Mouse (Mus musculus): ENCODE data around the gene Rtn4r. TPM values are rescaled to one million over a fixed set of nuclear protein-coding genes. Genes with fewer than 3 reads are reported as not detected.

The Rtn4r gene
- polyA plus RNA-seq, 2 experiments from 2014 or later = not detected

DNA sequence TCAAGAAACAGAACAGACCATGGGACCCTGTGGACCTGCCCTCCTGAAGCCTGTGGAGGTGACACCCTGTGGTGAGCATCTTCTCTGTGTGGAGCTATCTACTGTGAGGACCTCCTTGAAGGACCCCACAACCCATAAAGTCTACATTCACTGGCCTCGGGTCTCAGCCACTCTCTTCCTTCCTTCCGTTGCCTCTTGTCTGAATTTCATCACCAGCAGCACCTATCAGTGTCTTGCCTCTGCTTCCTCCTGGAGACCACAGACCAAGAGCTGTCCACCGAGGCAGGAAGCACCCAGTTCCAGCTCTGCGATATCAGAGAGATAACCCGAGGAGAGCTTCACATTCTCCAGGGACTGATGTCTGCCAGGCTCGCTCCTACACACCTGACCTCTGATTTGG, 31.8 kb downstream of the Rtn4r start:
- ATAC-seq = no peak

GRCm38 (mm10) chr16:18159778-18160177, 32.3 kb downstream of the Rtn4r start:
- ATAC-seq = no peak

GRCm38 (mm10) chr16:18160514-18160913, 33.1 kb downstream of the Rtn4r start:
- ATAC-seq = no peak

GRCm38 (mm10) chr16:18161190-18161589, 33.7 kb downstream of the Rtn4r start:
- ATAC-seq = no peak

- ATAC-seq = no peak
Measured at GRCm38 (mm10) chr16:18164642-18165238, 37.3 kb downstream of the Rtn4r start.

DNA sequence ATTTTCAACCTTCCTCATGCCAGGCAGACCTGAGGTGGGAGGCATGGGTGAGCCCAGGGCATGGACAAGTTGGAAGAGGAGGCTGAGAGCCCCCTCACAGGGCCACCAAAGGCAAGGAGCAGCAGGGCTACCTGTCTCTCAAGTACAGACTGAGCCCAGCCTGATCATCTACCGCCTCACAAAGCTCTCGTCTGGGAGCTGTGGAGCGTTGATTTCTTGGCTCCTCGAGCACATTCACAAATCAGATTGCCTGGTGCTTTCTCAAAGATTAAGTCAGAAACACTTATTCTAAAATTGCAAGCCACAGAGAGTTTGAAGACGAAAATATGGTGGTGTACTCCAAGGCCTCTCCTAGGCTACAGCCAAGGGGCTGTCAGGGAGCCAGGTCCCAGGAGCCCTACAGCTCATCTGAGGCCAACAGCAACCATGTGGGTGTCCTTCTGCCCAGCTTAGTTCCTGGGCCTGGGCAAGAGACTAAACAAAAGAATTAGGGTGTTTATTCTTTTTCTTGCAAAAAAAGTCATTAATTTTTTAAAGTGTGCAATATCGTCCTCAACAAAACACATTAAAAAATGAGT, 39.3 kb downstream of the Rtn4r start:
- no peak for ATAC-seq

DNA sequence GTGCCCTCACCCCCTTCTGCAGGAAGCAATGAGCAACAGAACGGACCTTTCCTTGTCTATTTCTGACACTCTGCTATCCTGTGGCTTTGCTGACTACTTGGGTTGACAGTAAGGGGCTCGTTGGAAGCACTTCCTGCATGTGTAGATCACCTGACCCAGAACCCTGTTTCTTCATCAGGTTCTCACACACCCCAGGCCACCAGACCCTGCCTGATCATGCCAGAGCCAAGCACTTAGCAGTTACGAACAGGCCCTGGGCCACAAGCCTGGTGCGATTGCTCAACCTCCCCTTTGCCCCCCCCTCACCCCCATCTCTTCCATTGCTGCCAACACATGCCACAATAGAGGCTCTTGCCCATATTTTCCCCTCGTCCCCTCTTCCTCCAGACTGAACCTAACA, 41.7 kb downstream of the Rtn4r start:
- ATAC-seq = no peak

DNA sequence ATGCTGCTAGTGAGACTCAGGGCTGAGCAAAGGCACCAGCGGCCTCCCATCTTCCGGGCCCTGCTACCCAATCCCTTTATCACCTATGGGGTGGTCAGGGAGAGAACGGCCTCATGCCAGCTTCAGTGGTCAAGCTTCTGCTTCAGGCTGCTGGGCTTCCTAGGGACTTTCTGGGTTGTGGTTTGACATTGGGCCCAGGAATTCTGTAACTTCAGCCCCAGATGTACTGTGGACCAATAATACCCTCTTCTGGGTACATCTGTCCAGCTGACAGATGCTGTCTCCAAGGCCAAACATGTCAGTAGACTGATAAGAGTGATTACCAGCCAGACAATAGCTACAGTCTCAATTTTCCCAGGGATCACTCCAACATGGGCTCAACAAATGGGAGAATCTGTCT, 42.3 kb downstream of the Rtn4r start:
- ATAC-seq = no peak

DNA sequence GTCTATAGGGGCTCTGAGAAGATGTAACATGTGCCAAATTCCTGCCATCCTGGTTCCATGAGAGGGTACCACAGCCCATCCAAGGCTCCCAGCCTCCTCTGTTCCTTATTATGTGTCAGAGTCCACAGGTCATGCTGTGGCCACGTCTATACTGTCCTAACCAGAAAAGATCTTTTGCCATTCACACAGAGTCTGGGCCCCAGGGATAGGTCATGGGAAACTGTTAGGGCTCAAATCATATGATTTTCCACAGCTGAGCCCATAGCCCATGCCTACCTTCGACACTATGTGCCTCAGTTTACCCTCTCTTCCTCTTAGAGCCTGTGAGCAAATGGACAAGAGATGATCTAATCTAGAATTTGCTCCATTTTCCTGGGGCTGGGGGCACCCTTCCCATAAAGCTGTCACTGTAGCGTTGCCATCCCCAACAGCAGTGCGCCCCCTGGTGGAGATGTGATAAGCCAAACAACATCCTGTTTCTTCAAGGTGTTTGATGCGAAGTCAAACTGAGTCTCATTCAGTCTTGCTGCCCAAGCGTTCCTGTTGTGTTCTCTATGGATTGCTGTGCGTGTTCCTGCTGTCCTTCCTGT, 44.9 kb downstream of the Rtn4r start:
- no peak for ATAC-seq

DNA sequence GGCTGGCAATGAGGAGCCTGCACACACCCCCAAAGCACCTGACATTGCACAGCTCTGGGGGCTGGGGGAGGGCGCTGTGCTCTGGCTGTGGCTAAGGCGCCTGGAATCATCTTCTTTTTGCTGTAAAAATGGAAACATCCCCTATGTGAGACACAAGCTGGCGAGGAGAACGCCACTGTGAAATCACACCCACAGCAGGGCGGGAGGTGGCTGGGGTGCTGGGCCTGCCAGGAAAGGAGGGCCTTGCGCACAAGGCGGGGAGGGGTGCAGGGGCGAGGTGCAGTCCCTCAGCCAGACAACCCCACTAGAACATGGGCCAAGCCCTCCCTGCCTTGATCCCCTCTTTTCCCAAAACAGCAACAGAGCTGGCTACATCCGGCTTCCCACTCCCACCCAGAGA, 45.8 kb downstream of the Rtn4r start:
- ATAC-seq = no peak

DNA sequence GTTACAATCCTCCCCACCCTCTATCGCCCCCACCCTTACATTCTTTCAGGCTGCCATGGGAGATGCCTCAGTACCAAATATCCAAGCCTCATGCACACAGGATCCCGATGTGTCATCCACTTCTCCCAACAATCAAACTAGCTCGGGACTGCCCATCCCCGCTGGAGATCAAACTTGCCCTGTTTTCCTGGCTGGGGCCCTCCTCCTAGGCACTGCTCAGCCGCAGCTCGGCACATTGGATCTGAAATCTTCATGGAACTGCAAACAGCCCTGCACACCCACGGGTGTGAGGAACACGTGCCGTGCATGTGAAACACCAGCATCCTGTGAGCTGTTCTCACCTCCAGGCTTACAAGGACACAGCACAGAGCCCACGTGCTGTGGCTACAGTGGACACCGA, 46.3 kb downstream of the Rtn4r start:
- ATAC-seq = no peak

DNA sequence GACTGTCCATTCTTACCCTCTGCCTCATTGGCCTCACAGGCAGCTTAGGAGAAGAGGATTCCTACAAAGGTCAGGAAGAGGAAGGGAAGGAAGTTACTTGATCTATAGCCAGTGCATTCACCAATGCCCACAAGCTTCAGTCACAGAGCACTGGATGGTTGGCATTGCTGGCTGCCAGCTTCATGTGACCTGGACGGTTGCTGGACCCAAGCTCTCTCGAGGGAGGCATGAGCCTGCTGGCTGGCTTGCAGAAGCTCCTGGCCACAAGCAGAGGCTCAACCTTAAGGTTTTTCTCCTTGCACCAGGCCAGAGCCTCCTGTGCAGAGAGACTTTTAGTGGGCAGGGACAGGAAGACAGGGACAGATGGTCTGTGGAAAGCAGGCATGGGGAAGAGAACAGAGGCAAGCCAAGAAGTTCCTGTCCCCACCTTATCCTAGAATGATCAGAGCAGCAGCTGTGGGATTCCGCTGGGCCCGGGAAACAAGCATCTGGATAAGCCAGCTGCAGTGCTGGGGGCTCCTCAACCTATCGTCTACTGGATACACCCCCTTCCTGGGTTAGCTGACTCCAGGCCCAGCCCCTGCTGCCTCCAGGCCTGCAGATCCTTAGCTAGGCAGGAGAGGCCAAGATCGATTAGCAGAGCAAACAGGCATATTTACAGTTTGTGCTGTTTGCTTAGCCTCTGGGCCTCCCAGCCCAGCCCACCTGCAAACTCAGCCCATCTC, 48.5 kb downstream of the Rtn4r start:
- no peak for ATAC-seq

DNA sequence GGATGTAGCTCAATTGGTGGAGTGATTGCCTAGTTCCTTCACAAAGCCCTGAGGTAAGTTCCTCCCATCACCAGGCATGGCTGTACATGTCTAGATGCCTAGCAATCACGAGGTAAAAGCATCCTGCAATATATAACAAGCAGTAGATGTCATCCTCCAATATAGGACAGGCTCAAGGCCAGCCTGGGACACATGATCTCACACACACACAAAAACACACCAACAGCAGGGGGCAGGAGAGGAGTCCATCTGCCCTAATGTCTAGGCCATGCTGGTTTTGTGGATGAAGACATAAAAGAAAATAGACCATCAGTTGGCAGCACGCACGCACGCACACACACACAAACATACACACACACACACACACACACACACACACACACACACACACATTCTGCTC, 49.3 kb downstream of the Rtn4r start:
- no peak for ATAC-seq

DNA sequence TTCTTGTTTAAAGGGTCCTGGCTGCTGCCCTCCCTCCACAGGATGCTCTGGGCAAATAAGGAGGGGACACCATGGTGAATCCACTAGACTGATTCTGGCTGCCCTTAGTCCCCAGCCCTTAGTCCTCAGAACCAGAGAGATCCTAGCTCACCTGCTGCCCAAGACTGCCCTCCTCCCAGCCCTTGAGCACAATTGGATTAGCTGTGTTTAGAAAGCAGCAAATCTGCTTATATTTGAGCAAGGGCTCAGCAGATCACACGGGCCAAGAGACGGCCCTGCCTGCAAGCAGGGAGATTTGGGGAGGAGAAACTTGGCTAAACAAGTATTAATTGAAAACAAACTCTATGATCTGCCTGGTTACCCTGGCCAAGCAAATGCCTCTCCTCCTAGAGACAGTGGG, 52.1 kb downstream of the Rtn4r start:
- no peak for ATAC-seq

DNA sequence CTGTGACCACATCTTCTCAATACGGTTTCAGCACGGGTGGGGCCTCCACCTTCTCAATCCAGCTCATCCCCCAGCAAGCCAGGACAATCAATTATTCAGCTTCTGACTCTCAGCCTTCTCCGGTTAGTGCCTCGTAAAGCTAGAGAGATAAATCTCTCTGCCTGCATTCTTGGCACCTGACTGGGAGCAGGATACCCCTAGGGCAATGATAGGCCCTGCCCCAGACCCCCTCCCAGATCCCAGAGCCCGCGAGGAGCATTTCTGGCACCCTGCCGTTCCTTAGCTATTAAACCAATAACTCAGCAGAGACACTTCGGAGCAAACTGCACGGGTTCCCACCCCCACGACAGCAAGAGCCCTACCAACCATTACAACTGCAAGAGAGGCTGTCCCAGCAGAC, 54.0 kb downstream of the Rtn4r start:
- no peak for ATAC-seq

DNA sequence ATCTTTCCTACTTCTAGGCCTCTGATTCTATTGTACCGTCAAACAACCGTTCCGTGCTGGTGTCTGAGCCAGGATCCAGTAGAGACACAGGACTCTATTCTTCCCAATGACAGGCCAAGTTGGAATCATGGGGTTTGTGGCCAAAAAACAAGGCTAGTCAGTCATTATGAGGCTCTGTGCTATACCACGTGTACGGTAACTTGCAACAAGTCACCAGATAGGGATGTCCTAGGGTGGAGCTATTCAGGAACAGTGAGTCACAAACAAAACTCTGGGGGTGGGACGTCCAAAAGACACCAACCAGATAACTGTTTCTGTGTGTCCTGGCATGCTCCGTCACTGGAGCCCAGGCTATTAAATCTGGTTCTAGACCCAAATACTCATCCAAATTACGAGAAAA, 55.3 kb downstream of the Rtn4r start:
- ATAC-seq = no peak

GRCm38 (mm10) chr16:18185715-18186449, 58.4 kb downstream of the Rtn4r start:
- no peak for ATAC-seq

DNA sequence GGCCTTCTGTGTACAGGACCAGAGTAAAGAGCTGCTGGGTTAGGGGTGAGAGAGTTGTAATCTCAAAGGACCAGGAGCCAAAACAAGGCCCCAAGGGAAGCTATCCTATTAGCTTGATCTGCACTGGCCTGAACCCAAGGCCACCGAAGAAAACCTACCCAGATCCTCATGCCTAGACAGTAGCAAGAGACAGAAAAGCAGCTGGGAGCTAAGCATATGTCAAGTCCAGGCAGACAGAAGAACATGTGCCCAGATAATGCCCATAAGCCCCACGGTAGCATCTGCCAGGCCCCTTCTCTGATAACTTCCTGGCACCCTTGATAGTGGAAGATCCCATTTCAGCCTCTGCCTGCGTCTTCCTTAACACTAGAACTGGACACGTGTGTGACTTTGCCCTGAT, 59.4 kb downstream of the Rtn4r start:
- ATAC-seq = no peak

- ATAC-seq = no peak
Measured at GRCm38 (mm10) chr16:18187221-18187620, 59.8 kb downstream of the Rtn4r start.

GRCm38 (mm10) chr16:18191006-18191405, 63.6 kb downstream of the Rtn4r start:
- no peak for ATAC-seq

- no peak for ATAC-seq
Measured at GRCm38 (mm10) chr16:18194208-18194985, 67.0 kb downstream of the Rtn4r start.

DNA sequence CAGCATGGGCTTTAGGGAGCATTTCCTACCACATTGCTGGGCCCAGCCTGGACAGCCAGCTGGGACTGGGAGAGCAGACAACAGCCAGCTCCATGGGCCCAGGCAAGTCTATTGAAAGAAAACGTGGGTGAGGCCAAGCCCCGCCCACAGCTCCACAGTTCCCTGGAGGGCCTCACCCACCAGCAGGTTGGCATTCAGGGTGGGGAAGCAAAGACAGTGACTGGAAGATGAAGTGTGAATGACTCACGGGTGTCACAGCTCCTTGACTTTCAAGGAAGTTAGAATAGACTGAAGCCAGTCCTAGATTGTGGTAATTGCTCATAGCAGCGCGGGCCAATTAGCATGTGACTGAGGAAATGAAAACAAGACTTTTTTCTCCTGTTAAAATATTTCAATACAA, 67.6 kb downstream of the Rtn4r start:
- no peak for ATAC-seq
